Mouse (Mus musculus): ENCODE results near the gene Ptbp2.

DNA sequence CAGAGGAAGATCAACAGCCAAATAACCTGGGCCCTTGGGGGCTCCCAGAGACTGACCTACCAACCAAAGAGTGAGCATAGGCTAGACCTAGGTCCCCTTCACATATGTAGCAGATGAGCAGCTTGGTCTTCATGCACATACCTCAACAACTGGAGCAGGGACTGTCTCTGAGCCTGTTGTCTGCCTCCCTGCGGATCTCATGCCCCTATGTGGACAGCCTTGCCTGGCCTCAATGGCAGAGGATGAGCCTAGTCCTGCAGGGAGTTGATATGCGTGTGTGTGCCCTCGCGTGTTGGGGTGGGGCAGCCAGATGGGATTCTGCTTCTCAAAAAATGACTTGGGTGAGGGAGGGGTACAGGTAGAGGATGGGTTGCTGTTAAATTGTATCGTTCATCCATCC lies 72.2 kb downstream of the Ptbp2 start:
- TF ChIP-seq CTCF (IDR thresholded peaks at IDR 0.05; ENCODE audit: borderline replicate concordance, insufficient read depth, low read depth, low read length) (no peak), POLR2A (IDR thresholded peaks at IDR 0.05; ENCODE audit: borderline replicate concordance, insufficient read depth, low read length) (no peak)

Measured in cerebellum, adult 2 months (tissue).